Mouse (Mus musculus): Measurements from ENCODE around the gene Dlst.

- no peak for TF ChIP-seq CTCF (IDR thresholded peaks at IDR 0.05; ENCODE audit: low read depth)
- no peak for TF ChIP-seq EP300 (IDR thresholded peaks at IDR 0.05; ENCODE audit: low read depth)
Measured at GRCm38 (mm10) chr12:85121806-85122459, 11.3 kb downstream of the Dlst start.
